Mouse (Mus musculus) left cerebral cortex, adult 8-10 months (tissue): ENCODE results near the gene Fbxw11. TPM values are rescaled to one million over a fixed set of nuclear protein-coding genes. Genes with fewer than 3 reads are reported as not detected.
"Not testable (repeated sequence)": the region's sequence is repeated elsewhere in the genome, so short reads cannot be mapped to it uniquely, and the experiment has no call there.

Experiments used
- DNase-seq, 2 experiments: peaks; one replicate each; pipeline ENCODE4 v3.0.0; 2022; ENCODE audit warnings: low spot score in 2 of 2
- total RNA-seq, 4 experiments: library from RNA; stranded (reverse); gene quantifications; 2 replicates each; pipeline ENCODE4 v1.2.4; 2022

Gene Fbxw11
- 100 to 1,000 TPM; 109 to 129 (median 121) TPM for total RNA-seq

DNA sequence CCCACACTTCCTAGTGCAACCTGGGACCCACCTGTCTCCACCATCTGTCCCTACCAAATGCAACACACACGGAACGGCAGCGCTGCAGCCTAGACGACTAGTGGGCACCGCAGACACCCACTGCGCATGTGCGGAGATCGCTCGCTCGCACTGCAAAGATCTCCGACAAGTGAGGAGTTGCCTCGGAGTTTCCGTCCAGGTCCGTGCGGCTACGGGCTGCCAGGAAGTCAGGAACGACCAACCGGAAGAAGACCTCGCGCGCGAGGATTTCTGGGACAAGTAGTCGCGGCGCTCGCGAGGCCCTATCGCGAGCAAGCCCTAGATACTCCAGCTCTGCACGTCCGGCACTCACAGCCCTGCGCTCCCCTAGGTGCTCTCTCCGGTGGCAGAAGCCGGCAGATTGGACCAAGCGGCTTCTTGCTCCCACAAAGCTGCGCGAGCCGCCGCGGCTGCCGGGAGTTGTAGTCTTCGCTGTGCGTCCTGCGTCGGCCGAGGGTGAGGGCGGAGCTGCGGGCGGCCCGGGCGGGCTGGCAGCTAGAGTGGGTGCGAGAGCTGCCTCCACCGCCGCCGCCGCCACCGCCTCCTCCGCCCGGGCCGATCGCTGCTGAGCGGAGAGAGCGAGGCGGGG is at the start of gene Fbxw11:
Fbxw11 (plus strand) TSS at position 476 of the 628 bp plus-strand sequence.
- peak; percentile 85 to 95 for DNase-seq

DNA sequence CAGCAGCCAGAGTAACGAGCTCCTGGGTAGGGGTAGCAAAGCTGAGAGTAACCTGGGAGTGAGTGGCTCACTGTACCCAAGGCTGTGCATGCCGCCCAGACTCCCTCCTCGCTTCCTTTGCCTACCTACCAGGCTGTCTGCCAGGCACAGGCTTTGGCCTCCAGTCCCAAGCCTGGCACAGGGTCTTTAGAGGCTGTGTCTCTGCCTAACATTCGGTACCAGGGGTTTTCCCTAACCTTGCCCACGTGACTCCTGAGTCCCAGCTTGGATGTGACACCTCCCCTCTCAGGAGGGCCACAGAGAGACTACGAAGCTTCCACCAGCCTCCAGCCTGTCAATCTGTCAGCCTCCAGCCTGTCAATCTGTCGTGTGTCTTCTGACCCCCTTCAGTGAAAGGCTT is 49.4 kb upstream of the Fbxw11 start:
- DNase-seq: no peak

DNA sequence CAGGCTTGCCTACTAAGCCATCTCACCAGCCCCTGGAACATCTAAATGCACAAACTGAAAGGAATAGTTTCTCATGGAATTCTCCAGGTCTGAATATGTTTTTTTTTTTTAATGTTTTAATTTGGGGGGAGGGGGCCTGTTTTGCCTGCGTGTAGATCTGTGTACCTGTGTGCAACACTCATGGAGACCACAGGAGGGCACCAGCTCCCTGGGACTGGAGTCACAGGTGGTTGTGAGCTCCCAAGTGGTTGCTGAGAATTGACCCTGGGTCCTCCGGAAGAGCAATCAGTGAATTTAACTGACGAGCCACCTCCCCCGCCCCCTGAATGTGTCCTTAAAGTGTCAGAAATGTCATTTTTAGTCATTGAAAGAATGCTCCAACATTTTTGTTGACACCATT is 48.4 kb upstream of the Fbxw11 start:
- DNase-seq: no peak

DNA sequence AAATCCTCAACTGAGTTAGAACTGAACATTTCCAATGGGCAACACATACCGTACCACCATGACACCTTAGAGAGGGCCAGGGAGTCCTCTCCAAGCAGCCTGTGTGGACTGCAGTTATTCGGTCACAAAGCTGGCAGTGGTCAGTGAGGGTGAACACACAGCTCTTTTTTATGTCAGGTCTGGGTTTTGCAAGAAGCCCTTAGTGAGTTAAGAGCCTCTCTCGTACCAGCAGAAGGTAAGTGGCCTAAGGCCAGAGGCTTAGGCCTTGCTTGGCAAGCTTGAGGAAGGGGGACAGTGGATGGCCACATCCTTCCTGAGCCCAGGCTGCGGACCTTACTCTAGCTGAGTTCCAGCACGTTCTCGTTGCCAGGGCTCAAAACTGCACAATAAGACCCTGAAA is 42.2 kb upstream of the Fbxw11 start:
- no peak for DNase-seq

GRCm38 (mm10) chr11:32601528-32602323 is 40.8 kb upstream of the Fbxw11 start:
- no peak for DNase-seq

- no peak for DNase-seq
These were observed 37.9 kb upstream of the Fbxw11 start for GRCm38 (mm10) chr11:32604663-32605062.

DNA sequence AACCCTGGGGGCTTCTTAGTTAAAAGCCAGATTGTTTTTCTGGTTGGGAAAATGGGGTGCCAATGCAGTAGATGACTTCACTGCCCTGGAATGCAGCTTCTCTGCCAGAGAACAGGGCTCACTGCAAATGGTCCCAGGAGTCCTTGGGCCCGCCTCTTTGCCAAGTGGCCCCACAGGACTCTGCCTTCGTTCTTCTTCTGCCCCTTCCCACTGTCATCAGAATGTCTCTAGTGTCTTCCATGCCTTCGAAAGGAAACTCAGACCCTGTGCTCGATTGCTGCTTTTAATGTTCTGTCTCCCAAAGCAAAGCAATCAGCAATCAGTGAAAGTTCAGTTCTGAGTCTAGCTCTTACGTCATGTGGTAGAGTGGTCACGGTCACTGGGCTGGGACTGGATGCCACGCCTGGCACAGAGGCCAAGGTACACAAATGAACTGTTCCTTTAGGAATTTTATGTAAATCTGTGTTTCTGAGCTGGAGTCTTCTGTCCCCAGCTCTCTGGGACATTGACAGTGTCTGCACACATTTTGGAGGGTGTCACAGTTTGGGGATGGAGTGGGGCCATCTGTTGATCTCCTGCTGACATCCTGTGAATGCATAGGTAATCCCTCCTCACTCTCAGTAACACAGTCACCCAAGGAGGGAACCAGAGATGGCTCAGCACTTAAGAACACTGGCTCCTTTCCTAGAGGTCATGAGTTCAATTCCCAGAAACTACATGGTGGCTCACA is 37.2 kb upstream of the Fbxw11 start:
- no peak for DNase-seq

DNA sequence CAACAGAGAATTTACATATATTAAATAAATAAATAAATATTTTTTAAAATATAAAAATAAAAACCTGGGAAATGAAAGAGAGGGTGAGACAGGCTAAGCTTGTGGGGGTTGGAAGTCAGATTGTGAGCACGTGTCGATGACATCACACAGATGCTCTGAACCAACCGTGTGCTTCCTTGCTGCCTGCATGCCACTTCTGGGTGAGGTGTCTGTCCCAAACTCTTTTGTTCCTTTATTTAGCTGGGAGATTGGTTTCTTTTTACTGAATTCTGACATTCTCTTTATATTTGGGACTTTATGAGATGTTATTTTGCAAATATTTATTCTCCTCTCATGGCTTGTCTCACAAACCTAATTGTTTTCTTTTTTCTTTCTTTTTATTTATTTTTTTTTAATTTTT is 36.6 kb upstream of the Fbxw11 start:
- no peak for DNase-seq

DNA sequence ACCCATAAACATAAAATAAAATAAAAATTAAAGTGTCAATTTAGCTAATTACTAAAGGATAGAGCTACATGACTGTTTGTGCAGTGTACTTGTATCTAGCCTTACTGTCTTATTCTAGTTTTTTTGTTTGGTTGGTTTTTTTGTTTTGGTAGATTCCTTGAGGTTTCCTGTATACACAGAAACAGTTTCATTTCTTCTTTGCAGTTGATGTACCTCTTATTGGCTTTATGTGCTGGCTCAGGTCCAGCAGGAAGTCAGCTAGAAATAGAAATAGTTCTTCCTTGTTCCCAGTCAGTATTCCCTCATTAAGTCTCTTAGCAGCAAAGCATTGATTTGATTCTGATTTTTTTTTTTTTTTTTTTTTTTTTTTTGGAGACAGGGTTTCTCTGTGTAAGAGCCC is 35.2 kb upstream of the Fbxw11 start:
- no peak for DNase-seq

DNA sequence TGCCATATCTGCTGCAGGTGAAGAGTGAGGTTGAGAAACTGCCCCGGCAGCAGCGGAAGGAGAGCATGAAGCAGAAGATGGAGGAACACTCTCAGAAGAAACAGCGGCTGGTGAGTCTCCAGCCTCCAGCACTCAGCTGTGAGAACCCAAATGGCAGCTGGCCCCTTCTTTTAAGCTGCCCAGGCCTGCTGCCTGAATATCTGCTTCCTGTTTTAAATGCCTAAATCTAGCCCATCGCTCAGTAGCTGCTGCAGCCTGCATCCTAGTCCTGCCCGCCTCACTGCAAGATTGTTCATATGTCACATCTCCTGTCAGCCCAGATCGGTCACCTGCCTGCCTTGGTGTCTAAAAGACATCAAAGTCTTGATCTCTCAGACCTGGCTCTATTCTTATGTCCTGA is 31.9 kb upstream of the Fbxw11 start:
- no peak for DNase-seq

GRCm38 (mm10) chr11:32612304-32612703 is 30.2 kb upstream of the Fbxw11 start:
- DNase-seq: no peak

DNA sequence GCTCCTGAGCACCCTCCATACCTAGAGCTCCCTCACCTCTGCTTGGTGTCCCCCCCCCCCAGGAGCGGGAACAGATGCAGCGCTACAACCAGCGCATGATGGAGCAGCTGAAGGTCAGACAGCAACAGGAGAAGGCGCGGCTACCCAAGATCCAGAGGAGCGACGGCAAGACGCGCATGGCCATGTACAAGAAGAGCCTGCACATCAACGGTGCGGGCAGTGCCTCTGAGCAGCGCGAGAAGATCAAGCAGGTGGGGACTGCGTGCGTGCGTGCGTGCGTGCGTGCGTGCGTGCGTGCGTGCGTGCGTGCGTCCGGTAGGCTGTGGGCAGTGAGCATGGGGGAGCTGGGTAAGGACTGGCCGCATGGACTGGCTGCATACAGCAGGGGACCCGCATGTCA is 28.1 kb upstream of the Fbxw11 start:
- no peak for DNase-seq

GRCm38 (mm10) chr11:32615561-32615960 is 27.0 kb upstream of the Fbxw11 start:
- DNase-seq: no peak

DNA sequence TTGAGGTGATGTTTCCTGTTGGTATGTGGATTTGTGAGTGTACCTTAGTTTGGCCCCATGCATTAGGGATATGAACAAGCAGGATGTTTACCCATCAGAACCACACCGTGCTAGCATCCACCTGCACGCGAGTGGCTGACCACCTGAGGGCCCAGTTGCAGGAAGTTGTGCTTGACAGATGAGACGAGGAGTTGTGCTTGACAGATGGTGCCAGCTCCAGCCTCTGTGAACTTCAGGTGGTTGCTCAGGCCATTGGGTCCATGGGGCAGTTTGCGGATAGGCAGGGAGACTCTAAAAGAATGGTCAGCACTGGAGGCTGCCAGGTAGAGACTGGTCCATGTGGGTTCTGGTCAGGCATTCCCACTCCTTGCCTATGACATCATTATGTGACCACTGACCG is 26.4 kb upstream of the Fbxw11 start:
- DNase-seq: no peak

DNA sequence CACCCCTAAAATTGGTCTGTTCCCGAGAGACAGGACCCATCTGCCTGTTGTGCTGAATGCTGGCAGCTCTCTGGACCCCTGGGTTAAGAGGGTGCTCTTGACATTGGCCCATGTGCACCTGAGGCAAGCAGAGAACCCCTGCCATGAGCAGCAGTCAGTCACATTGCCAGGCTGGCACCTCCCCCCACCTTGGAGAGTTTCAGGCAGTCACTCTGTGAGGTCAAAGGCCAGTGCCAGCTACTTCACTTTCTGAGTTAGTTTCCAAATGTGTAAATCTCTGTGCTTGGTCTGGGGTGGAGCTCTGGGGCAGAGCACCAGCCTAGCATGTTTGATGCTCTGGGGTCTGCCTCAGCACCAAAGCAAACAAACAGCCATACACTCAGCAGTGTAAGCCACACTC is 24.5 kb upstream of the Fbxw11 start:
- no peak for DNase-seq

GRCm38 (mm10) chr11:32618641-32619040 is 23.9 kb upstream of the Fbxw11 start:
- not testable (repeated sequence) for DNase-seq

DNA sequence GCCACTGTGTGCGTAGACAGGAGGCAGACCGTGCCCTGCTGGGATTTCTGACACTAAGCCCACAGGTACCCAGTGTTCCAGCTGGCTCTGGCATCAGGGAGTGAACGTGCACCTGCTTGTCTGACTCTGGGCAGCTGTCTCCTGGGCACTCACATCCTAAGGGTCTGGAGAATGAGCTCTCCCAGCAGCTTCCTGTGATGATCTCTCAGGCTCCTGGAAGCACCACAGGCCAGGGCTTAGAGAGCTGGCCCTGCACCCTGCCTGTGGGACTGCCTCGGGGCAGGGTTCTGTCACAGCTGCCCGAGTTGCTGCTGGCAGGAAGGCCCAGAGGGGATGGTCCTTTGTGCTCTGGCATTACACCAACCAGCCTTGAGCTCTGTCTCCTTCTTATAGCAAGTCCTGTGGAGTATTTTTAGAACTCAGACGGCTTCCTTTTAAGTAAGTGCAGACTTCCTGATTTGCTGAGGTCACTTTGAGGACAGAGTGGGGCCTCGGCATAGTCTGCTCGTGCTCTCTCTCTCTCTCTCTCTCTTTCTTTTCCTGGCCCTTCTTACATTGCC is 23.2 kb upstream of the Fbxw11 start:
- no peak for DNase-seq

DNA sequence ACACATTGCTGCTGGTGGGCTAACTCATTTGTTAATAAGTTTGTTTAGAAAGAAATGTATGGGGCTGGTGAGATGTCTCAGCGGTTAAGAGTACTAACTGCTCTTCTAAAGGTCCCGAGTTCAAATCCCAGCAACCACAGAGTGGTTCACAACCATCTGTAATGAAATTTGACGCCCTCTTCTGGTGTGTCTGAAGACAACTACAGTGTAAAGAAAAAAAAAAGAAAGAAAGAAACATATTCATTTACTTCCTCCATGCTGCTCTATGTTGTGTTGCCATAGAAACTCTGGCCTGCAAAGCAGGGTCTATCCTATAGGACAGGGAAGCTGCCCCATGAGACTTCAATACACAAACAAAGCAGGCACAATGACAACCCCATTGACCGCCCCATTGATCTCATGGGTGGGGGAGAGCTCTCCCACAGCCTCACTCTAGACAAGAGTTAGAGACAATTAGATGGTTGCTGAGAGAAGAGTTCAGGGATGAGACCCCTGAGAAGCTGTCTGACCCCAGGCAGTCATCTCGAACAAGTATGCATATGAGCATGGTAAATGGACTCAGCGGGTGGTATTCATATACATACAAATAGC is 22.6 kb upstream of the Fbxw11 start:
- no peak for DNase-seq

- DNase-seq: no peak
These were observed 20.6 kb upstream of the Fbxw11 start for GRCm38 (mm10) chr11:32621831-32622478.

GRCm38 (mm10) chr11:32622479-32623190 is 19.9 kb upstream of the Fbxw11 start:
- no peak for DNase-seq

DNA sequence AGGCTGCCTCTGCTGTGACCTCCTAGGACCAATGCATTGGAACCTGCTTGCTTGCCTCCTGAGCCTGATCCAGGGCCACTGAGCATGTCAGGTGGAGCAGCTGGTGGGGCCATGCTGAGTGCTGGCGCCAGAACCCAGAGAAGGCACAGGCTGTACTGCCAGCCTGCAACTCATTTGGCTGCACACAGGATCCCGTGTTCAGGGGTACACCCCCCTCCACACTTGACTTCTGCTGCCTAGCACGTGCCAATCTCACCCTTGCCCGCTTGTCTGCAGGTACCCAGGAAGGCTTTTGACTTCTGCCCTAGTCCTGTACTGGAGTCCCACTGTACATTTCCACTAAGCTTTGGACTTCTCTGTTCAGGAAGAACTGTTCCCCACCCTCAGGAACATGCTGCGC is 19.3 kb upstream of the Fbxw11 start:
- no peak for DNase-seq
